Mouse (Mus musculus): ENCODE measurements around the gene Gm10184.
"Not testable (repeated sequence)": the region's sequence is repeated elsewhere in the genome, so short reads cannot be mapped to it uniquely, and the experiment has no call there.

Gm10184 gene

DNA sequence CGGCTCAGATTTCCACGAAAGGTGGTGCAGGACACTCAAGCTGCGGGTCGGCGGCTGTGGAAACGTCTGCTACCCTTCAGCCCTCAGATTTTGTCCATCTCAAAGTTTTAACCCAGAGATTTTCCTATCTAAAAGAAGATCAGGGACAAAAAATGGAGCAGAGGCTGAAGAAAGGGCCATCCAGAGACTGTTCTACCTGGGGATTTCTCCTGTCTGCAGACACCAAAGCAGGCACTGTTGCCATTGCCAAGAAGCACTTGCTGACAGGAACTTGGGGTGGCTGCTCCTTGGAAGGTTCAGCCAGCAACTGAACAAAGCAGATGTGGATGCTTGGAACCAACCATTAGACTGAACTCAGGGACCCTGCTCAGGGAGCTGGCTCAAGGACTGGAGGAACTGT, at the start of gene Gm10184:
Gm10184 (minus strand) TSS at position 101 of the 400 bp plus-strand sequence.
- DNase-seq, result no peak

DNA sequence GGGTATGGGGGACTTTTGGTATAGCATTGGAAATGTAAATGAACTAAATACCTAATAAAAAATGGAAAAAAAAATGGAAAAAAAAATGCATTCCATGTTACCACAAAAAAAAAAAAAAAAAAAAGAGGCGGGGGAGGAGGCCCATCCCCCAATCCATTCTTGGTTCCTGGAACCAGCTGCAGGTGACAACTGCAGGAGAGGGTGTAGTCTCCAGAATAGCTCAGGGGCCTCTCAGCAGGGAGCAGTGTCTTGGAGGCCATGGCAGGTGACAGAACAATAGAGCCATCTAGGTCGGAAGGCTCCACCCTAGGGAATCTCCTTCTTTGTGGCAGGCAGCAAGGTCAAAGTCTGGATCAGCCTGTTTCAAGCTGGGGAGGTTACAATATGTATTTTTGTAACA, 23.7 kb upstream of the Gm10184 start:
- DNase-seq, result no peak

- DNase-seq, result no peak
Observed at GRCm38 (mm10) chr17:89907686-89908085, 2.6 kb downstream of the Gm10184 start.

DNA sequence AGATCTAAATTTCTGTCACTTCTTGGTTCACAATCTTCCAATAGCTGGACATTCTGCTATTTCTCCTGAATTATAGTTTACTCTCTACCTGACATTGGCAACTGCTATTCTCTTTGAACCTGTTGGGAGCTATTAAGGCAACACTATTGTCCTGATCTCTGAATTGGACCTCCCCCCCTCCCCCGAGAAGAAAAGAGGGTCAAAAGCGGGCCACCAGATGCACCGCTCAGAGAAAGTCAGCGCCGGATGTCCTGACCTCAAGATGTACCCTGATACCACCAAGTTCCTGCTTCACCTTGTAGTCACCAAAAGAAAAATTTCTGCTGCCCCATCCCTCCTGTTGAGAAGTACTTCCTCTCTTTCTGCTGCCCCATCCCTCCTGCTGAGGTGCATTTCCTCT, 5.5 kb downstream of the Gm10184 start:
- not testable (repeated sequence) for DNase-seq

GRCm38 (mm10) chr17:89902767-89903166, 7.5 kb downstream of the Gm10184 start:
- no peak for DNase-seq

DNA sequence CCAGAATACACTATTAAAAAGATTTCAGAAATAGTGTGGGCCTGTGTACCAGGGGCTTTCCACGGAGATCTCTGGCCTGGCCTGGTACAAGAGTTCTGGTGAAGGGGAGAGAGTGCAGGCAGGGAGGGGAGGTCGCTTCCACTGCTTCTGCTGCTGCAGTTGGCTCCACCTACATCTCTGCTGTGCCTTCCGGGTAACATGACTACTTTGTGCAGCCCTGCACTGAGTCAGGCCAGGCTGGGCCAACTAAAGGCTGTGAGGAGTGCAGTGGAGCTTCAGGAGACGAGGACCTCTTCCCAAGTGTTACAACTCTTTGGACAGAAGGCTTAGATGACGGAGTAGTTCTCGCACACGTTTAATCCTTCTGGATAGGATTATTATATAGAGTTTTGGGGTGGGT, 9.6 kb downstream of the Gm10184 start:
- DNase-seq, result no peak

GRCm38 (mm10) chr17:89899813-89900212, 10.4 kb downstream of the Gm10184 start:
- DNase-seq, result no peak

DNA sequence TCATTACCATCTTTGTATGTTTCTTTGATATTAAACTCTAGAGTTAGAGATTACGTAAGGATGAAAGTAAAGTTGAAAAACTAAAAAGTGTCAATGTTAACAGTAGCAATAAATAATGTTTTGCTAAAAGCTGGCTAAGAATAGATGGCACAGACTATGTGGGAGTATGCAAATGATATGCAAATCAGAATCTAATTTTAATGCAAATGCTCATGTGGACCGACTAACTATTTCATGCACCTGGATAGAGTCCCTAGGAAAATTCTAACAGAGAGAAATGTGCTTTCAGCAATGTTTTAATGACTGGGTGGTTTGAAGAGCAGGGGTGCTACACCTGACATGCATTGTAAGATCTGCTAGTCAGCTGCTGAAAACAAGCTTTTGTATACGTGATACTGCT, 45.3 kb downstream of the Gm10184 start:
- no peak for DNase-seq
